Mouse (Mus musculus): Measurements from ENCODE around the gene Olfr1056. TPM values are rescaled to one million over a fixed set of nuclear protein-coding genes. Genes with fewer than 3 reads are reported as not detected.
"Not testable (repeated sequence)": the region's sequence is repeated elsewhere in the genome, so short reads cannot be mapped to it uniquely, and the experiment has no call there.

The Olfr1056 gene
- not detected in 2 replicates for polyA plus RNA-seq (2015; fragmentation: Nextera tagmentation; extraction: Ambion mirVana)

DNA sequence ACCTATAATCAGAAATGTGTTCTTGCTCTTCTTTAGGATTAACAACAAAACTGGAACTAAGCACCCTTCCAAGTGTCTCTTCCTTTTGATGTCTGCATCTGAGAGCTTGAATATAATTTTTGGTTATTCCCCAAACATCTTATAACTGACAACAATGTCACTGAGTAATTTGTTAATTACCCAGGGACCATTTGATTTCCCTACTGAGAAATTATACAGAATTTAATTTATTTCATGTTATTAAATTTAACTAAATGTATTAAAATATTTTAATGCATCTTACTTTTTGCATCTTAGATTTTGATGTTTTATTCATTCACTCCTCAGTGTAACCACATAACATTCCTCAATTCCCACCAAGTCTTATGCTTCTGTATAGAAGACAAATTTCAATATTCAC lies at the start of gene Olfr1056:
Gene Olfr1056, minus strand, starts transcription at position 101 of the 400 bp plus-strand sequence.
- H3K27ac ChIP-seq (ENCODE audit: low read depth) = no peak within 1 kb of the TSS
- DNase-seq (no peak), ATAC-seq (no peak)
- no peaks in the 10 kb centered on the region for H3K27me3 ChIP-seq (ENCODE audit: insufficient read depth, low read length)
- no peak within 1 kb of the TSS for H3K4me3 ChIP-seq (ENCODE audit: low read depth, low read length)
- no peaks in the 10 kb centered on the region for H3K4me1 ChIP-seq (ENCODE audit: insufficient read depth)
- no peaks in the 10 kb centered on the region for H3K9me3 ChIP-seq (ENCODE audit: low read length)
- TF ChIP-seq CTCF (IDR thresholded peaks at IDR 0.05; ENCODE audit: low read depth) (no peak), EP300 (IDR thresholded peaks at IDR 0.05; ENCODE audit: low read depth) (no peak)
- no peak within 1 kb of the TSS for H3K4me2 ChIP-seq (ENCODE audit: low read depth, low read length)
- no peak within 1 kb of the TSS for H3K9ac ChIP-seq (replicated peaks)
- H3K36me3 ChIP-seq (replicated peaks; ENCODE audit: insufficient read depth, low read length) = no peaks in the 10 kb centered on the region

DNA sequence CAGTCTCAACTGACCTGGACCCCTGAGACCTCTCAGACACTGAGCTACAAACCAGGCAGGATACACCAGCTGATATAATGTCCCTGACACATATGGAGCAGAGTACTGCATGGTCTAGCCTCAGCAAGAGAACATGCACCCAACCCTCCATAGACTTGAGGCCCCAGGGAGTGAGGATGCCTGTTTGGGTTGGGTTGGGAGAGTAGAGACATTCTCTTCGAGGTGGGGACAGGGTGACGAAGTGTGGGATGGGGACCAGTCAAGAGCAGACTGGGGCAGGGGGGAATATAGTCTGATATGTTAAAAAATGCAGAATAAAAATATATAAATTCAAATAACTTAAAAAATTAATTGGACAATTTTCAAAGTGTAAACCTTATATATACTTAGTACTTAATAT lies 32.8 kb upstream of the Olfr1056 start:
- Histone ChIP-seq H3K27ac (ENCODE audit: low read depth) (no peak overlapping the region), H3K36me3 (replicated peaks; ENCODE audit: insufficient read depth, low read length) (no peaks in the 10 kb centered on the region), H3K9me3 (ENCODE audit: low read length) (no peaks in the 10 kb centered on the region), H3K4me2 (ENCODE audit: low read depth, low read length) (no peak overlapping the region), H3K4me1 (ENCODE audit: insufficient read depth) (no peaks in the 10 kb centered on the region), H3K27me3 (ENCODE audit: insufficient read depth, low read length) (no peaks in the 10 kb centered on the region), H3K9ac (replicated peaks) (no peak overlapping the region), H3K4me3 (ENCODE audit: low read depth, low read length) (no peak overlapping the region)
- DNase-seq (no peak), ATAC-seq (no peak)
- WGBS (ENCODE audit: insufficient replicate concordance) = 66% methylated on average over 2 of the region's 2 CpGs
- TF ChIP-seq EP300 (IDR thresholded peaks at IDR 0.05; ENCODE audit: low read depth) (no peak), CTCF (IDR thresholded peaks at IDR 0.05; ENCODE audit: low read depth) (no peak)

DNA sequence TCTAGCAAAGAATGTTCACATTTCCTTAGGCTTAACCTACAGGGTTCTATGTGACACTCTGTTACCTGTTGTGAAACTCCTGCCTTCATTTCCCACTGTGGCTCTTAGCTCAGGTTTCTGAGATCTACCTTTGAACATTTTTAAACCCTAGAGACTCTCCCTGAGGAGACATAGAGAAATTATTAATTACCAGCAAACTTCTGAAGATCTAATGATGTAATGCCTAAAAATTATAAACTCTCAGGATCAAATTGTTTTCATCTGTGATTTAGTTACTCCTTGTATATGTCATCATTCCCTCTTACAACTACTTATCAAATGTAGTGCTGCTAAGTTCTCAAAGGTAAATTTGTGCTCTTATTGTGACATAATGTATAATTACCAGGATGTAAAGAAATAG lies 26.2 kb upstream of the Olfr1056 start, which contains the start of gene Olfr1058:
Gene Olfr1058, minus strand, starts transcription at position 101 of the 400 bp plus-strand sequence.
- not testable (repeated sequence) for H3K27ac ChIP-seq (ENCODE audit: low read depth); DNase-seq; H3K4me1 ChIP-seq (ENCODE audit: insufficient read depth); H3K4me2 ChIP-seq (ENCODE audit: low read depth, low read length); ATAC-seq; H3K9me3 ChIP-seq (ENCODE audit: low read length); H3K4me3 ChIP-seq (ENCODE audit: low read depth, low read length); H3K27me3 ChIP-seq (ENCODE audit: insufficient read depth, low read length); H3K9ac ChIP-seq (replicated peaks); H3K36me3 ChIP-seq (replicated peaks; ENCODE audit: insufficient read depth, low read length)

DNA sequence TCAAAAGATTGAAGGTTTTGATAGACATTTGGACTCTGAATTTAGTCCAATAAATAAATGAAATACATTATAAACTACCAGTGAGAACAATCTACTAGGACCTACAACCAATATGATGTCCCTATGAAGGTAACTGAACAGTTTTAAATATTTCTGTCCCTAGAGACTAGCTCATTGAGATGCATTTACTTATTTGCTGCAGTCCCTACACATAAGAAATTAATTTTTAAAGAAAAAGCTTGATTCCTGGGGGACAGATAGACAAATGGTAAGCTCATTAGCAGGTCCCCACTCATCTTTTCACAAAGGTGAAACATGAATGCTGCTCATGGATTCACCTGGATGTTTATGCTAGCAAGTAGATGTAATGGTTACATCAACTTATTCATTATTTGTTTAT lies 16.0 kb upstream of the Olfr1056 start, which contains the start of gene Olfr1057:
Gene Olfr1057, minus strand, starts transcription at position 101 of the 400 bp plus-strand sequence.
- no peaks in the 10 kb centered on the region for H3K9me3 ChIP-seq (ENCODE audit: low read length)
- H3K27ac ChIP-seq (ENCODE audit: low read depth) = no peak within 1 kb of the TSS
- H3K9ac ChIP-seq (replicated peaks) = no peak within 1 kb of the TSS
- no peaks in the 10 kb centered on the region for H3K36me3 ChIP-seq (replicated peaks; ENCODE audit: insufficient read depth, low read length)
- H3K4me3 ChIP-seq (ENCODE audit: low read depth, low read length) = no peak within 1 kb of the TSS
- DNase-seq (no peak), ATAC-seq (no peak)
- H3K4me1 ChIP-seq (ENCODE audit: insufficient read depth) = no peaks in the 10 kb centered on the region
- no peak within 1 kb of the TSS for H3K4me2 ChIP-seq (ENCODE audit: low read depth, low read length)
- no peaks in the 10 kb centered on the region for H3K27me3 ChIP-seq (ENCODE audit: insufficient read depth, low read length)
- no peak for TF ChIP-seq EP300 (IDR thresholded peaks at IDR 0.05; ENCODE audit: low read depth)
- no peak for TF ChIP-seq CTCF (IDR thresholded peaks at IDR 0.05; ENCODE audit: low read depth)

DNA sequence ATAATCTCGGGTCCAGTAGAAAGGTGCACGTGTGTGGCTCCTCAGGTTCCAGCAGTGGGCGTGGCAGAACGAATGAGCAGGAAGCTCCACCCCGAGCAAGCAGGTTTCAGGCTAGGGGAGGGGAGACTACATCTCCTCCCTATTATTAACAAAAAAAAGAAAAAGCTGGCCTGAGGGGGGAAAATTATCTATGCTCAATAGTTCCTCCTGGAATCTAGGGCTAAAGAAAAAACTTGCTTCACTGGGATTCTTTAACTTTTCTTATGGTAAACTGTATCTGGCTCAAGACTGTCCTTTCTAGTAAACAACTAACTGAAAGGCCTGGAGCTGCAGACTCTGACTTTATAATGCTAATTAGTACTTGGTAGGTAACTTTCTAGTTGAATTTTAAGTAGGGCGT lies 4.1 kb upstream of the Olfr1056 start:
- H3K4me2 ChIP-seq (ENCODE audit: low read depth, low read length); ATAC-seq; H3K4me3 ChIP-seq (ENCODE audit: low read depth, low read length); H3K36me3 ChIP-seq (replicated peaks; ENCODE audit: insufficient read depth, low read length); H3K27ac ChIP-seq (ENCODE audit: low read depth); H3K4me1 ChIP-seq (ENCODE audit: insufficient read depth); H3K9me3 ChIP-seq (ENCODE audit: low read length); H3K9ac ChIP-seq (replicated peaks); DNase-seq; H3K27me3 ChIP-seq (ENCODE audit: insufficient read depth, low read length): not testable (repeated sequence)
- no CpG with 5 or more reads among the region's 6 CpGs for WGBS (ENCODE audit: insufficient replicate concordance)

DNA sequence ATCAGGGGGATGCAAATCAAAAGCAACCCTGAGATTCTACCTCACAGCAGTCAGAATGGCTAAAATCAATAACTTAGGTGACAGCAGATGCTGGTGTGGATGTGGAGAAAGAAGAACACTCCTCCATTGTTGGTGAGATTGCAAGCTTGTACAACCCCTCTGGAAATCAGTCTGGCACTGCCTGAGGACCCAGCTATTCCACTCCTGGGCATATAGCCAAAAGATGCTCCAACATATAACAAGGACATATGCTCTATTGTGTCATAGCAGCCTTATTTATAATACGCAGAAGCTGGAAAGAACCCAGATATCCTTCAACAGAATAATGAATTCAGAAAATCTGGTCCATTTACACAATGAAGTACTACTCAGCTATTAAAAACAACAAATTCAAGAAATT lies 10.5 kb downstream of the Olfr1056 start:
- not testable (repeated sequence) for H3K36me3 ChIP-seq (replicated peaks; ENCODE audit: insufficient read depth, low read length); H3K4me1 ChIP-seq (ENCODE audit: insufficient read depth); ATAC-seq; DNase-seq; H3K27me3 ChIP-seq (ENCODE audit: insufficient read depth, low read length); H3K4me3 ChIP-seq (ENCODE audit: low read depth, low read length); H3K9me3 ChIP-seq (ENCODE audit: low read length); H3K9ac ChIP-seq (replicated peaks); H3K27ac ChIP-seq (ENCODE audit: low read depth); H3K4me2 ChIP-seq (ENCODE audit: low read depth, low read length)
- WGBS (ENCODE audit: insufficient replicate concordance) = 88% methylated on average over 1 of the region's 1 CpGs

DNA sequence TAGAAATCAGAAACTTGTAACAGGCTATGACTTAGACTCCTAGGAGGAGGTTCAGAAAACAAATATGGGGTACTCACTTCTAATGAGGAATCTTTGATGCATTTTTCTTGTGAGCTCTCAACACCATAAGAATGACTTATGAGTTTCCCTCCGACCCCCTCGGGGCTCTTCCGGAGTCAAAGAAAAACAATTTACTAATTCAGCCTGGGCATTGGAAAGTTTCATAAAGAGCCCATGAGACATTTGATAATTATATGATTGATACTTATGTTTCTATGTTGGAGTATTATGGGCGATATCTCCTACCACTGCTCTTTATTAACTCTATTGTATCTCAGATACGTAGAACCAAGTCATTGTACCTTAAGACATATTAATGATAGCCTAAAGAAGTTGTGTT lies 12.1 kb downstream of the Olfr1056 start, which contains the start of gene Olfr1055:
Gene Olfr1055, minus strand, starts transcription at position 101 of the 400 bp plus-strand sequence.
- ATAC-seq (no peak), DNase-seq (no peak)
- Histone ChIP-seq H3K36me3 (replicated peaks; ENCODE audit: insufficient read depth, low read length) (no peaks in the 10 kb centered on the region), H3K4me3 (ENCODE audit: low read depth, low read length) (no peak within 1 kb of the TSS), H3K9me3 (ENCODE audit: low read length) (no peaks in the 10 kb centered on the region), H3K27ac (ENCODE audit: low read depth) (no peak within 1 kb of the TSS), H3K9ac (replicated peaks) (no peak within 1 kb of the TSS), H3K27me3 (ENCODE audit: insufficient read depth, low read length) (no peaks in the 10 kb centered on the region), H3K4me2 (ENCODE audit: low read depth, low read length) (no peak within 1 kb of the TSS), H3K4me1 (ENCODE audit: insufficient read depth) (no peaks in the 10 kb centered on the region)
- TF ChIP-seq CTCF (IDR thresholded peaks at IDR 0.05; ENCODE audit: low read depth) (no peak), EP300 (IDR thresholded peaks at IDR 0.05; ENCODE audit: low read depth) (no peak)
- 74% methylated on average over 5 of the region's 5 CpGs for WGBS (ENCODE audit: insufficient replicate concordance)

All from liver, postnatal 0 days (tissue).